Mouse (Mus musculus): ENCODE measurements around the gene Chrna4.

DNA sequence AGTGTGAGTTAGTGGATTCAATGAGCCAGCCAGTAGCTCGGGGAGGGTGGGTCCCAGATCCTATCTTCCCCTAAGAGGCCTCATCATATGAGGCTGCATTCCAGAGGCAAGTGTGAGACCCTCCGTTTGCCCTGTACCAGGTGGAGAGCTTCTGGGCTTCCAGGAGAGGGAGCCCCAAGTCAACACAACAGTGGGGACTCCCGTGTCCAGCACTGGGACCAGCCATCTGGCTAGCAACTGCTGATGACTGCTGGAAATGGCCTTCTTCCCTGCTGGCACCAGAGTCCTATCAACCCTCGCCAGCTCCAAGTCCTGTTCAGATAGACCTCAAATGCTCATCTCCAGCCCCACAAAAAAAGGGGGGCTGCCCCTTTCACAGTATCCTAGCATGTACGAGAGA lies 10.9 kb downstream of the Chrna4 start:
- TF ChIP-seq CTCF (IDR thresholded peaks at IDR 0.05; ENCODE audit: control insufficient read depth, insufficient read depth, insufficient replicate concordance, low read depth, low read length), result no peak
- no peak for TF ChIP-seq POLR2A (IDR thresholded peaks at IDR 0.05; ENCODE audit: control insufficient read depth, low read depth, low read length)

Data from testis, adult 2 months (tissue).